Mouse (Mus musculus): ENCODE results near the gene Gpr176.

Gpr176 gene

DNA sequence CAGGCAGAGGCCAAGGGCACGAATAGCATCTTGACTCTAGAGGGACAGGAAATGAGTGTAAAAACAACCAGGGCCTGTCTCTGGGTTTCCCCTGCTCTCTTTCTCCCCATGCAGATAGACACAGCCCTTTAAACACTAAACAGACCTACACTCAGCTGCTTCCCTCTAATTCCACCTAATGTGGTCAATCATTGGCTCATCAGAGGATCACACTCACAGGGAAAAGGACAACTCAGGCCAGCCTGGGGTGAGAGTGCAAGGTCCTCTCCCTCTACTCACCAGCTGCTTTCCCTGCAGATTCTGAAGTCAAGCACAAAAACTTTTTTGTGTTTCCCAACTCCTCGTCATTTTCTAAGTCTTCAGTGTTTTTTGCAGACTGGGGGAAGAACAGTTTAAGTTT lies 125.2 kb downstream of the Gpr176 start:
- in situ Hi-C loops (cut with MseI, MboI), result no loop called here

- in situ Hi-C loops (cut with MseI, MboI), result no loop called here
Measured at GRCm38 (mm10) chr2:118245914-118246313, 127.3 kb downstream of the Gpr176 start.

GRCm38 (mm10) chr2:118236196-118236595 lies 137.0 kb downstream of the Gpr176 start:
- in situ Hi-C loops (cut with MseI, MboI), result loop anchor here in 1 of 2 experiments (10.0 kb wide), 1 partner anchor 111 kb away; no protein-coding TSS in a partner anchor

- in situ Hi-C loops (cut with MseI, MboI), result loop anchor here in 1 of 2 experiments (10.0 kb wide), 1 partner anchor 111 kb away; no protein-coding TSS in a partner anchor
Measured at GRCm38 (mm10) chr2:118235614-118236013, 137.6 kb downstream of the Gpr176 start.

DNA sequence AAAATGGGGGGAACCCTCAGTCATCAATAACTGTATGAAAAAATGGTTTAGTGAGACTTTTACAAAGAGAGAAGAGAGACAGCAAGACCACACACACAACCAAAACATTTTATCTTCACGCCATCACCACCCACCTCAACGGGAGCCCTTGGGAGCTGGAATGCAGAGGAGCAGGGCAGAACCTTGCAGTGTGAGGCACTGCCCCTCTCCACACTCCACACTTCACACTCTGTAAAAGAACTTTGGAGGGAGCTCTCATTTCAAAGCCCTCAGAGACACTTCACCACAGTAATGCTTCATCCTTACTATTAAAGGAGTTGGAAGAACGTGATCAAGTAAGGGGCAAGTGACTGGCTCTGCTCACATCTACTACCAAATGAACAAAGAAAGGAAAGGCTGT lies 142.7 kb downstream of the Gpr176 start:
- in situ Hi-C loops (cut with MseI, MboI), result loop anchor here in 1 of 2 experiments (10.0 kb wide), 1 partner anchor 106 kb away; no protein-coding TSS in a partner anchor

GRCm38 (mm10) chr2:118228486-118229079 lies 144.6 kb downstream of the Gpr176 start:
- in situ Hi-C loops (cut with MseI, MboI), result no loop called here
